ENCODE assay signal across 8 mouse cellular contexts in the genomic region with DNA sequence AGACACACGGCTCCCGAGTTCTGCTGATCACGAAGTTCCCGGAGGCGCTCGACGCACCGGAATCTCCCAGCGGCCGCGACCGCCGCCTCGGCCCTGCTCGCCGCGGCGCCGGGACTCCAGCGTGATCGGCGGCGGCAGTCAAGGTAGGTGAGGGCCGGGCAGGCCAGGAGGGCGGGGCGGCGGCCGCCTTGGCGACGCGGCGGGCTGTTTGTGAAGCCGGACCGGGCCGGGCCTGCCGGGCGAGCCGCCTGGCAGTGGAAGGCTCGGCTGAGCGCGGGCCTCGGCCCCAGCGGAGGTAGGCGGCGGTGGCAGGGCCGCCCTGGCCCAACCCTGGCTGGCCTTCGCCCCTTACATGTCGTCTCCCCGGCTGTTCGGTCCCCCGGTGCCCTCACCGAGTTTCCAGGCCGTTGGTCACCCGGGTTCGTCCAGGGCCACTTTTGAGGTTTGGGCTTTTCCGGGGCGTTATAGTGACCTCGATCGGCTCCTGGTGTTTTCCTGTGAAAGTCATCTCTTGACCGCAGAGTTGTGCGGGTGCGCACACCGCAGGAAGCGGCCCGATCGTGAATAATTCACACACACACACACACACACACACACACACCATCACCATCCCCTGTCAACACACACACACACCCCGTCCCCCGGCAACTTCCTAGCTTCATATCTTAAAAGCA. TPM values are rescaled to one million over a fixed set of nuclear protein-coding genes. Genes with fewer than 3 reads are reported as not detected.
DNase-seq lines count a peak whose midpoint lies in the region; ATAC-seq lines count a peak whose summit lies in the region.

No protein-coding gene starts in this region.

- peak overlapping the region; percentile 77 for H3K9ac ChIP-seq in hindbrain, embryonic 15.5 days

- H3K36me3 ChIP-seq in hindbrain, embryonic 15.5 days, result peaks cover 13% of the 10 kb centered on the region

- no peaks in the 10 kb centered on the region for H3K27me3 ChIP-seq in hindbrain, embryonic 15.5 days

- ATAC-seq in hindbrain, embryonic 15.5 days (ENCODE audit: low FRiP score, low read depth), result peak; percentile 75
- ATAC-seq in megakaryocyte progenitor cell, adult 5-6 weeks (replicated peaks; ENCODE audit: poor library complexity), result peak; percentile 14

- peak overlapping the region; percentile 85 for H3K4me2 ChIP-seq in hindbrain, embryonic 15.5 days

- H3K9me3 ChIP-seq in hindbrain, embryonic 15.5 days, result no peaks in the 10 kb centered on the region

- peak; percentile 30 for DNase-seq in embryo, embryonic 11 days
- DNase-seq in embryo, embryonic 9.5 days (ENCODE audit: extremely low spot score), result no peak
- DNase-seq in 3T3-L1 (ENCODE audit: low read depth, low spot score), result peak; percentile 32
- peak; percentile 33 for DNase-seq in c-Kit-positive CD71-positive TER-119-positive erythroid progenitor cells, embryonic 14.5 days (ENCODE audit: low spot score)
- no peak for DNase-seq in layer of hippocampus, postnatal 10 days (ENCODE audit: low spot score in 2 of 2)
- no peak for DNase-seq in cerebellum, postnatal 10 days

- H3K27ac ChIP-seq in hindbrain, embryonic 15.5 days (replicated peaks), result peak overlapping the region; percentile 92

- peaks cover 35% of the 10 kb centered on the region for H3K4me1 ChIP-seq in hindbrain, embryonic 15.5 days (replicated peaks)

- WGBS in hindbrain, embryonic 15.5 days, result under 1% methylated on average over 42 of the region's 68 CpGs

- H3K4me3 ChIP-seq in hindbrain, embryonic 15.5 days, result peak overlapping the region; percentile 74

RNA-seq across cellular contexts. Expression of gene Nup50, which starts 0.4 kb away (rescaled TPM):
- polyA plus RNA-seq in hindbrain, embryonic 15.5 days (2015; fragmentation: Nextera tagmentation; extraction: Ambion mirVana), result 25.2 and 25.5 TPM in 2 replicates
- 43.6 and 44.8 TPM in 2 replicates for total RNA-seq in megakaryocyte progenitor cell, adult 5-6 weeks (2015)
- total RNA-seq in megakaryocyte progenitor cell, adult 5-6 weeks (2017), result 87.7 and 99.3 TPM in 2 replicates
- total RNA-seq in layer of hippocampus, postnatal 10 days (2021), result 10 to 100 TPM; 31.5 to 31.7 TPM

RNA-seq across cellular contexts. Expression of gene Gm29666, which starts 3.8 kb away (rescaled TPM):
- 0.98 and 1.0 TPM in 2 replicates for polyA plus RNA-seq in hindbrain, embryonic 15.5 days (2015; fragmentation: Nextera tagmentation; extraction: Ambion mirVana)
- total RNA-seq in megakaryocyte progenitor cell, adult 5-6 weeks (2015), result 0.25 and 0.46 TPM in 2 replicates
- 0.20 and 0.25 TPM in 2 replicates for total RNA-seq in megakaryocyte progenitor cell, adult 5-6 weeks (2017)
- 1 to 10 TPM; 1.0 to 1.4 TPM for total RNA-seq in layer of hippocampus, postnatal 10 days (2021)

Comparison
In these comparisons a context has a peak if more than half of its experiments do, and no peak if none do; other contexts are left out.
1. DNase-seq: peak in embryo, embryonic 11 days (single experiment), 3T3-L1 (single experiment) and c-Kit-positive CD71-positive TER-119-positive erythroid progenitor cells, embryonic 14.5 days (single experiment); none in embryo, embryonic 9.5 days (single experiment), layer of hippocampus, postnatal 10 days (0 of 2) and cerebellum, postnatal 10 days (0 of 2).